In genomic region chr9:57646551-57647103, GRCm38 (mm10) we compare ENCODE assay signal across 12 mouse cellular contexts. TPM values are rescaled to one million over a fixed set of nuclear protein-coding genes. Genes with fewer than 3 reads are reported as not detected.
DNase-seq lines count a peak whose midpoint lies in the region; ATAC-seq and TF ChIP-seq lines count a peak whose summit lies in the region.
"Had no signal": no experiment of that assay in that cellular context is flagged by ENCODE, and none has a peak within 500 bp of the region (broad histone marks: within the 10 kb centered on the region; RNA-seq: fewer than 3 reads in every experiment).

No protein-coding gene starts in this region.

- TF ChIP-seq RAD21 in CH12.LX (IDR thresholded peaks at IDR 0.05; ENCODE audit: low read depth, low read length) = no peak

- peak overlapping the region in 1 of 3 experiments; percentile 19 for H3K4me3 ChIP-seq in CH12.LX (replicated peaks in 1 of 3; ENCODE audit: low read depth in 2 of 3, low read length in 2 of 3, poor library complexity in 1 of 3)
- no peak overlapping the region for H3K4me3 ChIP-seq in midbrain, embryonic 10.5 days
- H3K4me3 ChIP-seq: hindbrain, embryonic 10.5 days had no signal

- H3K27ac ChIP-seq in CH12.LX (ENCODE audit: insufficient read depth, low read depth) = peak overlapping the region; percentile 52
- H3K27ac ChIP-seq in midbrain, embryonic 10.5 days (replicated peaks) = no peak overlapping the region
- H3K27ac ChIP-seq: midbrain, embryonic 12.5 days had no signal

- peak overlapping the region; percentile 35; the same call in 1 of the 2 replicates for H3K9ac ChIP-seq in CH12.LX (ENCODE audit: insufficient read depth, low read depth)
- H3K9ac ChIP-seq: midbrain, embryonic 12.5 days had no signal

- H3K79me2 ChIP-seq in CH12.LX (replicated peaks; ENCODE audit: control insufficient read depth, extremely low read depth, insufficient read depth, poor library complexity, severe bottlenecking) = peaks cover 33% of the 10 kb centered on the region

- TF ChIP-seq EP300 in CH12.LX (IDR thresholded peaks at IDR 0.05; ENCODE audit: low read length) = peak; percentile 43

- dilution Hi-C loops in CH12.LX (cut with MboI; ENCODE audit: extremely low pct_ligation_motif_present, extremely low pct_unique_long_range_greater_than_20kb, low sequenced_read_pairs) = no loop called here

- peaks cover 25 to 58% of the 10 kb centered on the region in 2 experiments for H3K4me1 ChIP-seq in CH12.LX (ENCODE audit: control insufficient read depth in 1 of 2, insufficient read depth in 2 of 2)
- peaks cover 61% of the 10 kb centered on the region for H3K4me1 ChIP-seq in midbrain, embryonic 10.5 days

- in situ Hi-C loops in CH12.LX (cut with MboI; ENCODE audit: low pct_ligation_motif_present, low pct_unique_long_range_greater_than_20kb, low sequenced_read_pairs) = no loop called here

- peak; percentile 80 for DNase-seq in layer of hippocampus, adult 9-11 months
- no peak for DNase-seq in layer of hippocampus, adult 18-20 months (ENCODE audit: low spot score in 2 of 2)
- DNase-seq in CH12.LX (ENCODE audit: extremely low read depth) = peak; percentile 85
- peak; percentile 78 for DNase-seq in naive thymus-derived CD4-positive, alpha-beta T cell, adult 2 months (ENCODE audit: low read depth)
- DNase-seq in cerebellum, postnatal 25 days = no peak
- no peak for DNase-seq in midbrain, embryonic 10.5 days (ENCODE audit: low spot score)
- DNase-seq in frontal cortex, adult 2 months (ENCODE audit: extremely low spot score in 1 of 2, low spot score in 1 of 2) = no peak
- DNase-seq: adrenal gland, postnatal 10 days; layer of hippocampus, postnatal 36 days had no signal

- TF ChIP-seq POLR2A in CH12.LX (IDR thresholded peaks at IDR 0.05; ENCODE audit: low read depth, low read length) = no peak

- TF ChIP-seq CTCF in CH12.LX (conservative IDR thresholded peaks at IDR 0.05 in 1 of 2, IDR thresholded peaks at IDR 0.05 in 1 of 2; ENCODE audit: low read depth in 2 of 2, low read length in 2 of 2) = no peak

- H3K27me3 ChIP-seq in CH12.LX (replicated peaks) = no peaks in the 10 kb centered on the region
- peaks cover 24% of the 10 kb centered on the region for H3K27me3 ChIP-seq in midbrain, embryonic 10.5 days (ENCODE audit: low read depth, poor library complexity, severe bottlenecking)

- H3K9me3 ChIP-seq in CH12.LX (replicated peaks; ENCODE audit: low read length) = no peaks in the 10 kb centered on the region
- no peaks in the 10 kb centered on the region for H3K9me3 ChIP-seq in midbrain, embryonic 10.5 days (replicated peaks)
- H3K9me3 ChIP-seq: hindbrain, embryonic 10.5 days; midbrain, embryonic 12.5 days had no signal

- H3K4me2 ChIP-seq in CH12.LX (ENCODE audit: insufficient read depth, low read depth, poor library complexity, severe bottlenecking) = peak overlapping the region; percentile 18; the same call in 1 of the 2 replicates

- 85% methylated on average over 12 of the region's 12 CpGs for WGBS in midbrain, embryonic 10.5 days

- H3K36me3 ChIP-seq in CH12.LX (replicated peaks in 1 of 2; ENCODE audit: control insufficient read depth in 1 of 2, insufficient read depth in 1 of 2, low read length in 1 of 2) = peaks cover 1 to 10% of the 10 kb centered on the region in 2 experiments
- peaks cover 18% of the 10 kb centered on the region for H3K36me3 ChIP-seq in midbrain, embryonic 10.5 days

- peak; percentile 45 for ATAC-seq in inflammation-experienced regulatory T-cells, adult 6 months

TF ChIP-seq in CH12.LX, 34 proteins besides CTCF, POLR2A, EP300 and RAD21 (continues in another document):
- peak; percentile 82 for TF ChIP-seq ETS1 (conservative IDR thresholded peaks at IDR 0.05; ENCODE audit: low read depth, low read length)
- TF ChIP-seq SMC3 (IDR thresholded peaks at IDR 0.05; ENCODE audit: low read depth, low read length) = no peak
- peak; percentile 36; the same call in 1 of the 2 replicates for TF ChIP-seq NELFE (IDR thresholded peaks at IDR 0.05; ENCODE audit: low read depth, low read length)
- no peak for TF ChIP-seq CHD1 (IDR thresholded peaks at IDR 0.05; ENCODE audit: low read depth, low read length)
- TF ChIP-seq NRF1 (IDR thresholded peaks at IDR 0.05; ENCODE audit: low read depth, low read length) = no peak
- TF ChIP-seq GABPA (IDR thresholded peaks at IDR 0.05; ENCODE audit: insufficient replicate concordance, low read depth, low read length) = no peak
- TF ChIP-seq CHD2 (IDR thresholded peaks at IDR 0.05; ENCODE audit: low read length) = no peak
- no peak for TF ChIP-seq RCOR1 (conservative IDR thresholded peaks at IDR 0.05; ENCODE audit: low read depth, low read length)
- TF ChIP-seq MXI1 (IDR thresholded peaks at IDR 0.05; ENCODE audit: low read depth, low read length) = no peak
- 0 out of 2 replicates have a peak, but pooled peaks have one; percentile 46 for TF ChIP-seq E2F4 (IDR thresholded peaks at IDR 0.05; ENCODE audit: insufficient replicate concordance, low read depth, low read length)
- TF ChIP-seq MAZ (IDR thresholded peaks at IDR 0.05; ENCODE audit: low read depth, low read length) = 0 out of 2 replicates have a peak, but pooled peaks have one; percentile 40
- TF ChIP-seq IRF4 (IDR thresholded peaks at IDR 0.05; ENCODE audit: low read depth, low read length) = peak; percentile 53; the same call in 1 of the 2 replicates
- 0 out of 2 replicates have a peak, but pooled peaks have one; percentile 50 for TF ChIP-seq TBP (conservative IDR thresholded peaks at IDR 0.05; ENCODE audit: low read depth, low read length)
- peak; percentile 50 for TF ChIP-seq HCFC1 (IDR thresholded peaks at IDR 0.05; ENCODE audit: low read depth, low read length)
- 0 out of 2 replicates have a peak, but pooled peaks have one; percentile 24 for TF ChIP-seq KAT2A (IDR thresholded peaks at IDR 0.05; ENCODE audit: insufficient replicate concordance, low read length)
- peak; percentile 13; the same call in 1 of the 2 replicates for TF ChIP-seq USF1 (IDR thresholded peaks at IDR 0.05; ENCODE audit: low read depth, low read length)
- TF ChIP-seq MAX (IDR thresholded peaks at IDR 0.05; ENCODE audit: low read length) = peak; percentile 93
- peak; percentile 45; the same call in 1 of the 2 replicates for TF ChIP-seq JUND (conservative IDR thresholded peaks at IDR 0.05; ENCODE audit: low read depth, low read length)
- no peak for TF ChIP-seq PAX5 (IDR thresholded peaks at IDR 0.05; ENCODE audit: low read length)
- no peak for TF ChIP-seq ZNF384 (IDR thresholded peaks at IDR 0.05; ENCODE audit: low read depth, low read length)
- TF ChIP-seq MEF2A (IDR thresholded peaks at IDR 0.05; ENCODE audit: borderline replicate concordance, low read depth, low read length) = peak; percentile 54; the same call in 1 of the 2 replicates
- TF ChIP-seq SIN3A (IDR thresholded peaks at IDR 0.05; ENCODE audit: low read length) = no peak; the same call in 1 of the 2 replicates
- TF ChIP-seq POLR2AphosphoS2 (IDR thresholded peaks at IDR 0.05; ENCODE audit: low read depth, low read length) = no peak
- no peak for TF ChIP-seq ZKSCAN1 (IDR thresholded peaks at IDR 0.05; ENCODE audit: borderline replicate concordance, low read depth, low read length)

RNA-seq across cellular contexts. Expression of gene Csk, which starts 6.8 kb away (rescaled TPM):
- 10 to 100 TPM; 36.4 to 37.1 TPM for total RNA-seq in layer of hippocampus, adult 18-20 months (2021)
- 111 and 122 TPM in 2 replicates for total RNA-seq in CH12.LX (2012; rRNA removed)
- total RNA-seq in CH12.LX (2014; rRNA removed) = 111 and 125 TPM in 2 replicates
- 139 and 153 TPM in 2 replicates for polyA plus RNA-seq in CH12.LX (2012; ENCODE audit: insufficient read length, low read depth)
- polyA plus RNA-seq in inflammation-experienced regulatory T-cells, adult 6 months (2017; shearing (Covaris generic)) = 100 to 1,000 TPM; 113 to 133 (median 122) TPM
- polyA plus RNA-seq in midbrain, embryonic 10.5 days (2016; fragmentation: Nextera tagmentation; extraction: Ambion mirVana) = 38.9 and 41.5 TPM in 2 replicates
- 66.1 and 86.0 TPM in 2 replicates for polyA plus RNA-seq in frontal cortex, adult 2 months (2012; rRNA removed)

RNA-seq across cellular contexts. Expression of gene Lman1l, which starts 26.1 kb away (rescaled TPM):
- not detected for total RNA-seq in layer of hippocampus, adult 18-20 months (2021)
- total RNA-seq in CH12.LX (2012; rRNA removed) (0.08 TPM in 1 of 2 replicates, not detected in the other), CH12.LX (2014; rRNA removed) (not detected in 2 replicates)
- polyA plus RNA-seq in CH12.LX (2012; ENCODE audit: insufficient read length, low read depth) = 0.19 and 0.29 TPM in 2 replicates
- under 1 TPM; 0.23 to 0.97 (median 0.40) TPM for polyA plus RNA-seq in inflammation-experienced regulatory T-cells, adult 6 months (2017; shearing (Covaris generic))
- 0.10 TPM in 1 of 2 replicates, not detected in the other for polyA plus RNA-seq in midbrain, embryonic 10.5 days (2016; fragmentation: Nextera tagmentation; extraction: Ambion mirVana)
- polyA plus RNA-seq in frontal cortex, adult 2 months (2012; rRNA removed) = 0.08 and 0.12 TPM in 2 replicates
- total RNA-seq: adrenal gland, postnatal 10 days; layer of hippocampus, postnatal 36 days had no signal
- polyA plus RNA-seq: hindbrain, embryonic 10.5 days had no signal

RNA-seq across cellular contexts. Expression of gene Cyp1a2, which starts 36.9 kb away (rescaled TPM):
- total RNA-seq in layer of hippocampus, adult 18-20 months (2021) = not detected
- total RNA-seq in CH12.LX (2012; rRNA removed) (not detected in 2 replicates), CH12.LX (2014; rRNA removed) (not detected in 2 replicates)
- polyA plus RNA-seq in CH12.LX (2012; ENCODE audit: insufficient read length, low read depth) = not detected in 2 replicates
- polyA plus RNA-seq in inflammation-experienced regulatory T-cells, adult 6 months (2017; shearing (Covaris generic)) = not detected
- not detected in 2 replicates for polyA plus RNA-seq in midbrain, embryonic 10.5 days (2016; fragmentation: Nextera tagmentation; extraction: Ambion mirVana)
- polyA plus RNA-seq in frontal cortex, adult 2 months (2012; rRNA removed) = 1.1 TPM in 1 of 2 replicates, not detected in the other
- total RNA-seq: layer of hippocampus, postnatal 36 days had no signal
- polyA plus RNA-seq: hindbrain, embryonic 10.5 days; midbrain, embryonic 12.5 days had no signal

RNA-seq across cellular contexts. Expression of gene Cplx3, which starts 40.5 kb away (rescaled TPM):
- total RNA-seq in layer of hippocampus, adult 18-20 months (2021) = 1 to 10 TPM; 1.9 to 4.7 TPM
- total RNA-seq in CH12.LX (2012; rRNA removed) (not detected in 2 replicates), CH12.LX (2014; rRNA removed) (not detected in 2 replicates)
- polyA plus RNA-seq in CH12.LX (2012; ENCODE audit: insufficient read length, low read depth) = 0.09 TPM in 1 of 2 replicates, not detected in the other
- polyA plus RNA-seq in inflammation-experienced regulatory T-cells, adult 6 months (2017; shearing (Covaris generic)) = not detected
- 2.5 and 3.1 TPM in 2 replicates for polyA plus RNA-seq in midbrain, embryonic 10.5 days (2016; fragmentation: Nextera tagmentation; extraction: Ambion mirVana)
- polyA plus RNA-seq in frontal cortex, adult 2 months (2012; rRNA removed) = 17.6 and 18.4 TPM in 2 replicates
- total RNA-seq: adrenal gland, postnatal 10 days had no signal

RNA-seq across cellular contexts. Expression of gene Cyp1a1, which starts 41.1 kb away (rescaled TPM):
- total RNA-seq in layer of hippocampus, adult 18-20 months (2021) = under 1 TPM; 0.12 to 0.13 TPM
- total RNA-seq in CH12.LX (2012; rRNA removed) (0.08 and 0.13 TPM in 2 replicates), CH12.LX (2014; rRNA removed) (0.11 and 0.19 TPM in 2 replicates)
- not detected in 2 replicates for polyA plus RNA-seq in CH12.LX (2012; ENCODE audit: insufficient read length, low read depth)
- polyA plus RNA-seq in inflammation-experienced regulatory T-cells, adult 6 months (2017; shearing (Covaris generic)) = under 1 TPM in 2 of 3 experiments, not detected in 1; 0.21 TPM
- 0.04 TPM in 1 of 2 replicates, not detected in the other for polyA plus RNA-seq in midbrain, embryonic 10.5 days (2016; fragmentation: Nextera tagmentation; extraction: Ambion mirVana)
- polyA plus RNA-seq in frontal cortex, adult 2 months (2012; rRNA removed) = 0.08 TPM in 2 replicates
- polyA plus RNA-seq: hindbrain, embryonic 10.5 days; midbrain, embryonic 12.5 days had no signal

Comparison
In these comparisons a context has a peak if more than half of its experiments do, and no peak if none do; other contexts are left out.
1. DNase-seq: peak in layer of hippocampus, adult 9-11 months (single experiment), CH12.LX (single experiment) and naive thymus-derived CD4-positive, alpha-beta T cell, adult 2 months (single experiment); none in layer of hippocampus, adult 18-20 months (0 of 2), cerebellum, postnatal 25 days (0 of 2), midbrain, embryonic 10.5 days (single experiment) and frontal cortex, adult 2 months (0 of 2).